Mouse (Mus musculus): ENCODE measurements around the gene Rab9.
"Not testable (repeated sequence)": the region's sequence is repeated elsewhere in the genome, so short reads cannot be mapped to it uniquely, and the experiment has no call there.

Gene Rab9

GRCm38 (mm10) chrX:166479365-166479983 is at the start of gene Rab9:
TSS of gene Rab9 (minus strand) at chrX:166479867.
- peak; percentile 81 to 90 for DNase-seq

DNA sequence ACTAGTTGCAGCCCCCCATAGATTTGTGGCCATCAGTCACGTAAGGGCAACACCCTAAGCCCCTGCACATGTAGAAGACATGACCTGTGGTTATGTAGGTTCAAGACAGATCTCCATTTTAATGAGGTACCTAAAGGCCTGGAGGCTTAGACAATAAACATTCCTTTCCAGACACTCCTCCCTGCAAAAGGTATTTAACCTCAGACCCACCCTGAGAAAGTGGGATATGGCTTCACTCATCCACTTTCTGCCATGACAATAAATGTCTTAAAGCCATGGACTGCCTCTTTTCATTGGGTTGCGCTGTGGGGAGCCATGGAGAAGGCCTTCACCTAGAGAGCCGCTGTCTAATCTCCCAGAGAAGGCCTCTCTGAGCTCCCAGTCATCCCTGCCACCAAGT is 48.5 kb upstream of the Rab9 start:
- DNase-seq: no peak

GRCm38 (mm10) chrX:166525637-166526315 is 46.1 kb upstream of the Rab9 start:
- no peak for DNase-seq

GRCm38 (mm10) chrX:166520782-166521181 is 41.1 kb upstream of the Rab9 start:
- DNase-seq: no peak

DNA sequence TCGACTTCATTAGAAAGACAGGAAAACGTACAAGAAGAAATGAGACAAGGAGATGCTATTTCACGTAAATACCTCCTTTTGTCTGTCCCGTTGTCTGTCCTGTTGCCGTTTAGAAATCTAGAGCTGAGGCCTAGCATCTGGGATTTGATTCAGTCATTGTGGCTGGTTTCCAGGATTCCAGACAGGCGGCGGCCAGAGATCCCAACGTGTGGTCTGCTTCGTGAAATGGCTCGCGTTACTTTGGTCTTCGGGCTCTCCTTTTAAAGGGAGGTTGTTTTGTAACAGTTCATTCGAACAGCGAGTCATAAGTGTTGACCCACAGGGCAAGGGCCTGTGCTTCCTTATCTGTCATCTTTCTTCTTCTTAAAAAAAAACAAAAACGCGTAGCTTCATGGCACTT is 38.7 kb upstream of the Rab9 start, which contains the start of gene Tceanc:
Gene Tceanc, minus strand, starts transcription at position 223 of the 400 bp plus-strand sequence.
- DNase-seq: no peak

- DNase-seq: no peak
Measured at GRCm38 (mm10) chrX:166516631-166517030, 37.0 kb upstream of the Rab9 start.

GRCm38 (mm10) chrX:166515923-166516322 is 36.3 kb upstream of the Rab9 start:
- DNase-seq: no peak

GRCm38 (mm10) chrX:166514035-166514434 is 34.4 kb upstream of the Rab9 start:
- not testable (repeated sequence) for DNase-seq

DNA sequence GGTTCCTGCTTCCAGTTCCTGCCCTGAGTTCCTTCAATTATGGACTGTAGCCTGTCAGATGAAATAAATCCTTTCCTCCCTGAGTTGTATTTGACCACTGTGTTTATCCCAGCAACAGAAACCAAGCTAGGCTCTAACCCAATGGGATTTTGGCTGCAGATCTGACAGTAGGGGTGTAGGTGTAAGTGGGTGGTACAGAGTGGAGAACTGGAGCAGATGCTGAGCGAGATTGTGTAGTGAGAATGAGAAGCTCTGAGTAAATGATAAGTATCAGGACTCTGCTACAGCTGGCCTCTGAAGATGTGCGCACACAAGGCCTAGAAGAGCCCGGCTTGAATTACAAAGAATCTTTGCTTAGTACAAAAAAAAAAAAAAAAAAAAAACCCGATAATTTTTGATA is 32.4 kb upstream of the Rab9 start:
- DNase-seq: no peak

DNA sequence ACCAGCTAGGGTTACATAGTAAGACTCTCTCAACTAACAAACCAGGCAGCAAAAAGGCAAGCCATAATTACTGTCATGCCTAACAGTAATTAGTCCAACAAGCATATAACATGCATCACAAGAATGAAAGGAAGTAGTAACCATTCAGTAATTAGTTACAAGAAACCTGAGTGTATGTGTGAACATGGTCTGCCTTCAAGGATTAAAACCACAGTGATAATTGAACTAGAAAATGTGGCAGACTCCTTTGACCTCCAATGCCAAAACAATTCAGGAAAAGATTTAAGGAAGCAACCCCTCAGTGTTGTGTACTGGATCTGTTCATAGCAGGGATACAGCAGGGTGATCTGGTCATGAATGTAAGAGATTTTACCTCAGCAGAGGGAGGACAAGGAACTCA is 31.4 kb upstream of the Rab9 start:
- no peak for DNase-seq

DNA sequence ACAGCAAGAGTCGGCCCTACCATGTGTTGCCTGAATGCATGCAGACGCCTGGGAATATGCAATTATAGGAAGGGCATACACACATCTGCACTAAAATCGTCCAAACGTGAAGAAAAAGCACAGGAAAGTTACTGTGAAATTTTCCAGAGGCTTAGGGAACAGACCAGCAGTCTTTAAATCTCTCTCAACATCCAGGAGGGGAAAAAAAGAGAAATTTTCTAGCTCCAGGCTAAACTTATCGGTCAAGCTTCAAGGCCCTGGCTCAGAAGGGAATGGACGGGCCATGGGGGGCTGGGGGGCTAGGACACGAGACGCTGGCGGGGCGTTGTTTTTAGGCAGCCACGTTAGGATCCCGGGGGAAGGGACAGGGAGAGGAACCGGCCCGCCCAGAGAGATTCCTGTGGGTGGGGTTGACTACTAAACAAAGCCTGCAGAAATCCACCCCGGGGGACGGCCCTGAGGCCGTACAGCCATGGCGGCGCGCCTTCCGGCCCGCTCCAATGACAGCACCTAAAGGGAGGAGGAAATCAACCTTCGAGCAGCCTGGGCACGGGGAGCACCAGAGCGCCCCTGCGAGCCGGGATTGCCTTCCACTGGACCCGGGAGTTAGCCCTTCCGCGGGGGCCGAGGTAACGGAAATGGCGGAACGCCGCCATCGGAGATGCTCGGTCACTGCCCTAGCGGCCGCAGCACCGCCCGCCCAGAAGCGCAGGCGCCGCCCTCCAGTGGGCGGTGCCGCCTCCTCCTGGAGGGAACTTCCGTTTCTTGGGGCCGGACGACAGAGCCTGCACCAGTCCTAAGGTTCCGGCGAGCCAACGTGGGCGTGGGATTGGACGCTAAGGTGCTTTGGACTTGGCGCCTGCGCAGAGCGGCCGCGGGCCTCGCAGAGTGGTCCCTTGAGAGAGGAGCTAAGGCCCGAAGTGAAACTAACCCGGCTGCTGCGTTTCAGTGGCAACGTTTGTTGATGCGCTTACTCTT is 30.4 kb upstream of the Rab9 start:
- peak; percentile 87 to 90 for DNase-seq

GRCm38 (mm10) chrX:166504421-166504820 is 24.8 kb upstream of the Rab9 start:
- no peak for DNase-seq

GRCm38 (mm10) chrX:166499496-166500190 is 20.0 kb upstream of the Rab9 start:
- no peak for DNase-seq

GRCm38 (mm10) chrX:166497771-166498170 is 18.1 kb upstream of the Rab9 start:
- no peak for DNase-seq

DNA sequence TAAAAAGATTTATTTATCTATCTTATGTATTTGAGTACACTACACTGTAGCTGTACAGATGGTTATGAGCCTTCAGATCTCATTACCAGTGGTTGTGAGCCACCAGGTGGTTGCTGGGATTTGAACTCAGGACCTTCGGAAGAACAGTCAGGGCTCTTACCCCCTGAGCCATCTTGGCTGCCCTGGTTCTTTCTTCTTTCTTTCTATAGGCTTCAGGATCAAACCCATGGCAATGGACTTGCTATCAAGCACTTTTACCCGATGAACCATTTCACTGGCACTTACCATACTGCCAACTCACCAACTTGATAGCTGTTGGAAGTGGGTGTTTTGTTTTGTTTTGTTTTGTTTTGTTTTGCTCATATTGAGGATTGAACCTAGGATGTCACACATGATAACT is 15.4 kb upstream of the Rab9 start:
- no peak for DNase-seq

DNA sequence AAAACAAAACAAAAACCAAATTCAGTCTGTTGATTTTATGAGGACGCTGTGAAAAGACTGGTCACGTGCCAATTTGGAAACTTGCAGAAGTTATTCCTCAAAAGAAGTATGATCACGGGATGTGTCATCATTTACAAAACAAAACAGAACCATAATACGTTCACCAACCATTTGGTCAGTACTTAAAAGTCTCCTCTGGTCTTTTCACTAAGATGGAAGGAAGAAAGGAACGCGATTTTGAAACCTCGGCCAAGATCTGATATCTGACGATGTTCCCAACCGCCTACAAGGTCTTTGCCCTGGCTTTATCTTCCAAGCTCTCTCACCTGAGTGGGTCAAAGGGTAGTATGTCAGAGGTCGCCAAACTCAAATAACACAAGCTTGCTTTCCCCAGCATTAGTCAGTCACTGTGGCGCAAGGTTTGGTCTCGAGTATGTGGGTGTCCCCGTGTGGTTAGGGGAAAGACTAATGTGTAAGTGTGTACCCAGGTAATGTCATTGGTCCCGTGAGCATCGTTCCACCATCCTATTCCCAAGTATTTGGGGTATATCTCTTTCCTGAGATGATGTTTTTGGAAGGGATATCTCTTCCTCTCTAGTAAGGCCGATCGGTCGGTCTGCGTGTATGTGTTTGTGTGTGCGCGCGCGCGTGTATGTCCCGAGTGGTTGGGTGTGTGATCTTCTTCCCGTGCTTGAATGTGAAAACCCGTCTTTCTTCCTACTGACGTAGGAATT is 869 bp downstream of the Rab9 start:
- no peak for DNase-seq

- no peak for DNase-seq
Measured at GRCm38 (mm10) chrX:166477393-166477792, 2.3 kb downstream of the Rab9 start.

DNA sequence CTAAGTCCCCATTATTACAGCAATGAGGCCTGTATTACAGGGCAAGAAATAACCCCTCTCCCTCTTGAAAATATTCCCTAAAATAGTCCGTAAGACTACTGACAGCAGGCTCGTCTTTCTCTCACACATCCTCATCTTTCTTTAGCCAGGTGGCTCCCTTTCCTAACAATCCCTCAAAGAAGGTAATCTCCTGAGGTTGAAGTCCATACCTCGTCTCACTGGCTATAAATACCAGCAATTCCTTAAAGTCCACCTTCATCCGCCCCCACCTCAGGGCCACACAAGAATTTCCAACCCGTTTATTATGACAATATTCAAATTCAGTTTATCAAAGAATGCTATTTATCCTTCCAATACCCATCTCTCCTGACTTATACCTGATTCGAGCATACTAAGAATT is 7.1 kb downstream of the Rab9 start:
- no peak for DNase-seq

- DNase-seq: no peak
Measured at GRCm38 (mm10) chrX:166468321-166468720, 11.3 kb downstream of the Rab9 start.

GRCm38 (mm10) chrX:166455525-166455924 is 24.1 kb downstream of the Rab9 start:
- DNase-seq: no peak

GRCm38 (mm10) chrX:166454331-166454730 is 25.3 kb downstream of the Rab9 start:
- no peak for DNase-seq

GRCm38 (mm10) chrX:166453532-166453931 is 26.1 kb downstream of the Rab9 start:
- DNase-seq: no peak

Data from cerebellum, postnatal 36 days (tissue).